Mouse (Mus musculus) intestine, embryonic 14.5 days (tissue): ENCODE results near the gene Hs1bp3. TPM values are rescaled to one million over a fixed set of nuclear protein-coding genes. Genes with fewer than 3 reads are reported as not detected.

Experiments used
- ATAC-seq: fragments of 200-750 bp; cut with Nextera tagmentation; replicated peaks from 2 replicates; pipeline ENCODE4 v1.8.0; 2017; ENCODE audit warnings: low read depth, moderate number of reproducible peaks, moderate TSS enrichment, moderate library complexity; ENCODE audit not compliant: low FRiP score, low TSS enrichment
- DNase-seq: peaks from one replicate; pipeline ENCODE4 v3.0.0-alpha.2; 2018; ENCODE audit warnings: low spot score
- H3K27ac ChIP-seq: fragments of 300-500 bp; sonication (generic); 2 replicates; pipeline ENCODE4 v1.5.1; 2014; ENCODE audit warnings: low read depth, mild to moderate bottlenecking, control low read depth
- H3K27me3 ChIP-seq: fragments of 300-500 bp; sonication (generic); replicated peaks from 2 replicates; pipeline ENCODE4 v1.6.1; 2014; ENCODE audit warnings: low read length, control low read depth; ENCODE audit not compliant: control insufficient read depth, insufficient read depth
- H3K36me3 ChIP-seq: fragments of 300-500 bp; sonication (generic); 2 replicates; pipeline ENCODE4 v1.6.1; 2014; ENCODE audit warnings: low read length, control low read depth; ENCODE audit not compliant: control insufficient read depth, insufficient read depth
- H3K4me1 ChIP-seq: fragments of 300-500 bp; sonication (generic); replicated peaks from 2 replicates; pipeline ENCODE4 v1.6.1; 2014; ENCODE audit warnings: low read length, control low read depth, mixed read lengths; ENCODE audit not compliant: control insufficient read depth, insufficient read depth
- H3K4me2 ChIP-seq: fragments of 300-500 bp; sonication (generic); 2 replicates; pipeline ENCODE4 v1.6.1; 2014; ENCODE audit warnings: low read length
- H3K4me3 ChIP-seq: fragments of 300-500 bp; sonication (generic); 2 replicates; pipeline ENCODE4 v1.5.1; 2014; ENCODE audit warnings: low read depth, low read length, control low read depth, mixed read lengths
- H3K9ac ChIP-seq: fragments of 300-500 bp; sonication (generic); 2 replicates; pipeline ENCODE4 v1.6.1; 2014; ENCODE audit warnings: mild to moderate bottlenecking, low read length
- H3K9me3 ChIP-seq: fragments of 300-500 bp; sonication (generic); 2 replicates; pipeline ENCODE4 v1.6.1; 2016; ENCODE audit warnings: low read length, control low read depth; ENCODE audit not compliant: control insufficient read depth
- WGBS: fragments of 180-500 bp; shearing (Covaris S2); extraction: QIAGEN DNeasy Blood & Tissue Kit; methylation state at CpG from one replicate; pipeline ENCODE4 v1.1.7; 2014; 5-methylcytosine and 5-hydroxymethylcytosine counted together
- polyA plus RNA-seq: library from polyadenylated mRNA; unstranded; fragments of >200 nt; fragmentation: Nextera tagmentation; extraction: Ambion mirVana; gene quantifications from 2 replicates; pipeline ENCODE4 v1.2.1, GENCODE M21; 2014

Gene Hs1bp3
- polyA plus RNA-seq, 1 experiment from 2014 or later, result 15.4 TPM

GRCm38 (mm10) chr12:8289099-8289498 lies 24.1 kb upstream of the Hs1bp3 start:
- 82% methylated on average over 6 of the region's 6 CpGs for WGBS
- H3K36me3 ChIP-seq, result 0 out of 2 replicates have a peak, but pooled peaks cover 6% of the 10 kb centered on the region
- H3K4me2 ChIP-seq, result no peak overlapping the region
- no peak overlapping the region for H3K9ac ChIP-seq
- no peaks in the 10 kb centered on the region for H3K4me1 ChIP-seq
- no peak overlapping the region for H3K4me3 ChIP-seq
- H3K27me3 ChIP-seq, result peaks cover 2% of the 10 kb centered on the region; the same call in 1 of the 2 replicates
- DNase-seq (no peak), ATAC-seq (no peak)
- H3K9me3 ChIP-seq, result no peaks in the 10 kb centered on the region
- no peak overlapping the region for H3K27ac ChIP-seq

GRCm38 (mm10) chr12:8289499-8289898 lies 23.7 kb upstream of the Hs1bp3 start:
- H3K9ac ChIP-seq, result no peak overlapping the region
- no peak overlapping the region for H3K4me3 ChIP-seq
- no peak overlapping the region for H3K27ac ChIP-seq
- no peak for ATAC-seq
- H3K4me2 ChIP-seq, result no peak overlapping the region
- WGBS, result 94% methylated on average over 8 of the region's 8 CpGs
- 0 out of 2 replicates have a peak, but pooled peaks cover 2% of the 10 kb centered on the region for H3K36me3 ChIP-seq
- no peaks in the 10 kb centered on the region for H3K4me1 ChIP-seq
- no peaks in the 10 kb centered on the region for H3K9me3 ChIP-seq
- DNase-seq, result no peak
- peaks cover 6% of the 10 kb centered on the region; the same call in 1 of the 2 replicates for H3K27me3 ChIP-seq

GRCm38 (mm10) chr12:8291157-8291853 lies 21.9 kb upstream of the Hs1bp3 start:
- Histone ChIP-seq H3K9me3 (no peaks in the 10 kb centered on the region), H3K4me1 (no peaks in the 10 kb centered on the region), H3K27ac (no peak overlapping the region), H3K9ac (no peak overlapping the region), H3K36me3 (no peaks in the 10 kb centered on the region), H3K4me3 (no peak overlapping the region), H3K4me2 (no peak overlapping the region), H3K27me3 (peaks cover 22% of the 10 kb centered on the region)
- 71% methylated on average over 15 of the region's 15 CpGs for WGBS
- ATAC-seq, result no peak
- DNase-seq, result no peak

- no peak overlapping the region for H3K9ac ChIP-seq
- DNase-seq, result no peak
- H3K4me2 ChIP-seq, result no peak overlapping the region
- H3K27me3 ChIP-seq, result peaks cover 63% of the 10 kb centered on the region
- no peaks in the 10 kb centered on the region for H3K36me3 ChIP-seq
- ATAC-seq, result no peak
- no peak overlapping the region for H3K27ac ChIP-seq
- no peaks in the 10 kb centered on the region for H3K9me3 ChIP-seq
- 47% methylated on average over 6 of the region's 6 CpGs for WGBS
- H3K4me3 ChIP-seq, result no peak overlapping the region
- peaks cover 2% of the 10 kb centered on the region; the same call in 1 of the 2 replicates for H3K4me1 ChIP-seq
Measured at GRCm38 (mm10) chr12:8295307-8295913, 17.8 kb upstream of the Hs1bp3 start.

- Histone ChIP-seq H3K27ac (no peak overlapping the region), H3K4me3 (no peak overlapping the region), H3K4me2 (no peak overlapping the region), H3K9me3 (no peaks in the 10 kb centered on the region), H3K4me1 (peaks cover 2% of the 10 kb centered on the region; the same call in 1 of the 2 replicates), H3K36me3 (no peaks in the 10 kb centered on the region), H3K9ac (no peak overlapping the region), H3K27me3 (peaks cover 70% of the 10 kb centered on the region)
- DNase-seq, result no peak
- no peak for ATAC-seq
- 81% methylated on average over 2 of the region's 2 CpGs for WGBS
Measured at GRCm38 (mm10) chr12:8296154-8296553, 17.1 kb upstream of the Hs1bp3 start.

GRCm38 (mm10) chr12:8297586-8298214 lies 15.5 kb upstream of the Hs1bp3 start:
- H3K36me3 ChIP-seq, result no peaks in the 10 kb centered on the region
- H3K27ac ChIP-seq, result no peak overlapping the region
- H3K9ac ChIP-seq, result no peak overlapping the region
- peak overlapping the region; percentile 57 for H3K4me2 ChIP-seq
- H3K4me3 ChIP-seq, result peak overlapping the region; percentile 31
- WGBS, result 6% methylated on average over 34 of the region's 34 CpGs
- H3K4me1 ChIP-seq, result peaks cover 2% of the 10 kb centered on the region; the same call in 1 of the 2 replicates
- peaks cover 86% of the 10 kb centered on the region for H3K27me3 ChIP-seq
- ATAC-seq, result no peak
- H3K9me3 ChIP-seq, result no peaks in the 10 kb centered on the region
- DNase-seq, result no peak

GRCm38 (mm10) chr12:8298361-8299142 lies 14.7 kb upstream of the Hs1bp3 start:
- Histone ChIP-seq H3K36me3 (no peaks in the 10 kb centered on the region), H3K9me3 (no peaks in the 10 kb centered on the region), H3K27ac (no peak overlapping the region), H3K4me3 (peak overlapping the region; percentile 31), H3K27me3 (peaks cover 94% of the 10 kb centered on the region), H3K4me2 (peak overlapping the region; percentile 57), H3K4me1 (peaks cover 2% of the 10 kb centered on the region; the same call in 1 of the 2 replicates), H3K9ac (no peak overlapping the region)
- DNase-seq (peak; percentile 71), ATAC-seq (no peak)
- 2% methylated on average over 81 of the region's 85 CpGs for WGBS
